Comparison of ENCODE assay signal across 8 mouse cellular contexts in genomic region chr4:86668290-86669000, GRCm38 (mm10). TPM values are rescaled to one million over a fixed set of nuclear protein-coding genes. Genes with fewer than 3 reads are reported as not detected.
DNase-seq lines count a peak whose midpoint lies in the region; ATAC-seq lines count a peak whose summit lies in the region.

No protein-coding gene starts in this region.

- H3K27me3 ChIP-seq in heart, embryonic 12.5 days (replicated peaks): no peaks in the 10 kb centered on the region
- H3K27me3 ChIP-seq in embryonic facial prominence, embryonic 11.5 days (ENCODE audit: control insufficient read depth, insufficient read depth, low read length): no peaks in the 10 kb centered on the region
- H3K27me3 ChIP-seq in intestine, embryonic 15.5 days (replicated peaks): no peaks in the 10 kb centered on the region
- H3K27me3 ChIP-seq in midbrain, embryonic 15.5 days (replicated peaks): no peaks in the 10 kb centered on the region

- H3K27ac ChIP-seq in heart, embryonic 12.5 days (ENCODE audit: poor library complexity, severe bottlenecking): no peak overlapping the region
- no peak overlapping the region for H3K27ac ChIP-seq in embryonic facial prominence, embryonic 11.5 days (replicated peaks; ENCODE audit: low read depth, low read length)
- H3K27ac ChIP-seq in intestine, embryonic 15.5 days: peak overlapping the region; percentile 93; the same call in 1 of the 2 replicates
- no peak overlapping the region for H3K27ac ChIP-seq in midbrain, embryonic 15.5 days

- H3K9ac ChIP-seq in heart, embryonic 12.5 days: no peak overlapping the region; the same call in 1 of the 2 replicates
- H3K9ac ChIP-seq in embryonic facial prominence, embryonic 11.5 days (replicated peaks; ENCODE audit: low read length): no peak overlapping the region; the same call in 1 of the 2 replicates
- no peak overlapping the region for H3K9ac ChIP-seq in intestine, embryonic 15.5 days
- H3K9ac ChIP-seq in midbrain, embryonic 15.5 days: no peak overlapping the region

- peak overlapping the region; percentile 69 for H3K4me3 ChIP-seq in heart, embryonic 12.5 days
- peak overlapping the region; percentile 61; the same call in 1 of the 2 replicates for H3K4me3 ChIP-seq in embryonic facial prominence, embryonic 11.5 days (ENCODE audit: low read depth, low read length)
- H3K4me3 ChIP-seq in intestine, embryonic 15.5 days (replicated peaks): peak overlapping the region; percentile 75
- no peak overlapping the region for H3K4me3 ChIP-seq in midbrain, embryonic 15.5 days

- peak overlapping the region; percentile 70 for H3K4me2 ChIP-seq in heart, embryonic 12.5 days
- H3K4me2 ChIP-seq in embryonic facial prominence, embryonic 11.5 days (ENCODE audit: low read depth, low read length): no peak overlapping the region; the same call in 1 of the 2 replicates
- peak overlapping the region; percentile 62 for H3K4me2 ChIP-seq in intestine, embryonic 15.5 days (replicated peaks)
- peak overlapping the region; percentile 83; the same call in 1 of the 2 replicates for H3K4me2 ChIP-seq in midbrain, embryonic 15.5 days

- H3K9me3 ChIP-seq in heart, embryonic 12.5 days (replicated peaks): no peaks in the 10 kb centered on the region
- no peaks in the 10 kb centered on the region for H3K9me3 ChIP-seq in embryonic facial prominence, embryonic 11.5 days (replicated peaks; ENCODE audit: control insufficient read depth, low read length)
- no peaks in the 10 kb centered on the region for H3K9me3 ChIP-seq in intestine, embryonic 15.5 days
- no peaks in the 10 kb centered on the region for H3K9me3 ChIP-seq in midbrain, embryonic 15.5 days

- H3K36me3 ChIP-seq in heart, embryonic 12.5 days: peaks cover 32% of the 10 kb centered on the region
- no peaks in the 10 kb centered on the region for H3K36me3 ChIP-seq in embryonic facial prominence, embryonic 11.5 days (replicated peaks; ENCODE audit: control insufficient read depth, insufficient read depth, low read depth, low read length)
- peaks cover 3% of the 10 kb centered on the region; the same call in 1 of the 2 replicates for H3K36me3 ChIP-seq in intestine, embryonic 15.5 days
- H3K36me3 ChIP-seq in midbrain, embryonic 15.5 days (replicated peaks): no peaks in the 10 kb centered on the region

- WGBS in heart, embryonic 12.5 days: 91% methylated on average over 14 of the region's 14 CpGs
- WGBS in embryonic facial prominence, embryonic 11.5 days: 97% methylated on average over 14 of the region's 14 CpGs
- WGBS in intestine, embryonic 15.5 days: 91% methylated on average over 14 of the region's 14 CpGs
- WGBS in midbrain, embryonic 15.5 days: 94% methylated on average over 14 of the region's 14 CpGs

- no peak for DNase-seq in heart, postnatal 14 days
- DNase-seq in embryonic facial prominence, embryonic 11.5 days (ENCODE audit: low spot score): no peak
- DNase-seq in right cerebral cortex, adult 2 months (ENCODE audit: low spot score in 2 of 2): no peak
- no peak for DNase-seq in retina, postnatal 1 day

- peaks cover 46% of the 10 kb centered on the region for H3K4me1 ChIP-seq in heart, embryonic 12.5 days (replicated peaks)
- no peaks in the 10 kb centered on the region for H3K4me1 ChIP-seq in embryonic facial prominence, embryonic 11.5 days (ENCODE audit: control insufficient read depth, insufficient read depth, low read length)
- H3K4me1 ChIP-seq in intestine, embryonic 15.5 days (replicated peaks): peaks cover 30% of the 10 kb centered on the region; the same call in 1 of the 2 replicates
- peaks cover 11% of the 10 kb centered on the region for H3K4me1 ChIP-seq in midbrain, embryonic 15.5 days

- intact Hi-C loops in heart, postnatal 14 days (cut with DNase I): no loop called here

- no peak for ATAC-seq in heart, embryonic 12.5 days (ENCODE audit: insufficient number of reproducible peaks, low FRiP score)
- no peak for ATAC-seq in embryonic facial prominence, embryonic 11.5 days (replicated peaks; ENCODE audit: insufficient number of reproducible peaks, low FRiP score, low TSS enrichment, low read depth)
- no peak for ATAC-seq in intestine, embryonic 15.5 days
- ATAC-seq in midbrain, embryonic 15.5 days (replicated peaks): no peak
- ATAC-seq in erythroid progenitor cell, adult 5-6 weeks (replicated peaks; ENCODE audit: low FRiP score, poor library complexity, severe bottlenecking): no peak

RNA-seq across cellular contexts. Expression of gene Plin2, which starts 1.4 kb away (rescaled TPM):
- polyA plus RNA-seq in heart, embryonic 12.5 days (2016; fragmentation: Nextera tagmentation; extraction: Ambion mirVana): 54.1 and 59.3 TPM in 2 replicates
- 100 to 1,000 TPM; 112 to 113 TPM for total RNA-seq in heart, postnatal 14 days (2021)
- polyA plus RNA-seq in embryonic facial prominence, embryonic 11.5 days (2014; fragmentation: Nextera tagmentation; extraction: Ambion mirVana): 79.8 and 91.4 TPM in 2 replicates
- polyA plus RNA-seq in intestine, embryonic 15.5 days (2015; fragmentation: Nextera tagmentation; extraction: Ambion mirVana): 144 and 164 TPM in 2 replicates
- polyA plus RNA-seq in midbrain, embryonic 15.5 days (2015; fragmentation: Nextera tagmentation; extraction: Ambion mirVana): 40.8 and 43.4 TPM in 2 replicates
- total RNA-seq in erythroid progenitor cell, adult 5-6 weeks (2015; ENCODE audit: low replicate concordance): 16.3 and 24.1 TPM in 2 replicates
- total RNA-seq in erythroid progenitor cell, adult 5-6 weeks (2017; ENCODE audit: low replicate concordance): 18.5 and 30.5 TPM in 2 replicates

RNA-seq across cellular contexts. Expression of gene Haus6, which starts 56.6 kb away (rescaled TPM):
- polyA plus RNA-seq in heart, embryonic 12.5 days (2016; fragmentation: Nextera tagmentation; extraction: Ambion mirVana): 13.0 and 16.1 TPM in 2 replicates
- 1 to 10 TPM; 6.1 to 7.5 TPM for total RNA-seq in heart, postnatal 14 days (2021)
- 30.7 and 32.6 TPM in 2 replicates for polyA plus RNA-seq in embryonic facial prominence, embryonic 11.5 days (2014; fragmentation: Nextera tagmentation; extraction: Ambion mirVana)
- 13.0 and 13.7 TPM in 2 replicates for polyA plus RNA-seq in intestine, embryonic 15.5 days (2015; fragmentation: Nextera tagmentation; extraction: Ambion mirVana)
- 5.9 and 6.7 TPM in 2 replicates for polyA plus RNA-seq in midbrain, embryonic 15.5 days (2015; fragmentation: Nextera tagmentation; extraction: Ambion mirVana)
- 11.5 and 19.3 TPM in 2 replicates for total RNA-seq in erythroid progenitor cell, adult 5-6 weeks (2015; ENCODE audit: low replicate concordance)
- total RNA-seq in erythroid progenitor cell, adult 5-6 weeks (2017; ENCODE audit: low replicate concordance): 16.9 and 27.2 TPM in 2 replicates
